Mouse (Mus musculus) limb, embryonic 10.5 days (tissue): ENCODE data around the gene Ifih1. TPM values are rescaled to one million over a fixed set of nuclear protein-coding genes. Genes with fewer than 3 reads are reported as not detected.

ENCODE experiments used
- DNase-seq: peaks from one replicate; pipeline ENCODE4 v3.0.0-alpha.2; 2017; ENCODE audit warnings: low spot score
- H3K27ac ChIP-seq: fragments of 300-500 bp; sonication (generic); 2 replicates; pipeline ENCODE4 v1.5.1; 2016; ENCODE audit warnings: mild to moderate bottlenecking
- H3K27me3 ChIP-seq: fragments of 300-500 bp; sonication (generic); 2 replicates; pipeline ENCODE4 v1.6.1; 2016; ENCODE audit warnings: low read depth, mild to moderate bottlenecking; ENCODE audit not compliant: poor library complexity, severe bottlenecking
- H3K36me3 ChIP-seq: fragments of 300-500 bp; sonication (generic); 2 replicates; pipeline ENCODE4 v1.6.1; 2016; ENCODE audit warnings: mild to moderate bottlenecking, moderate library complexity
- H3K4me1 ChIP-seq: fragments of 300-500 bp; sonication (generic); 2 replicates; pipeline ENCODE4 v1.6.1; 2016
- H3K4me3 ChIP-seq: fragments of 300-500 bp; sonication (generic); 2 replicates; pipeline ENCODE4 v1.5.1; 2016; ENCODE audit warnings: mild to moderate bottlenecking, moderate library complexity
- H3K9me3 ChIP-seq: fragments of 300-500 bp; sonication (generic); replicated peaks from 2 replicates; pipeline ENCODE4 v1.6.1; 2016; ENCODE audit warnings: mild to moderate bottlenecking
- WGBS: fragments of 180-500 bp; shearing (Covaris S2); methylation state at CpG from one replicate; pipeline ENCODE4 v1.1.7; 2016; 5-methylcytosine and 5-hydroxymethylcytosine counted together
- polyA plus RNA-seq: library from polyadenylated mRNA; unstranded; fragments of >200 nt; fragmentation: Nextera tagmentation; extraction: Ambion mirVana; gene quantifications from 2 replicates; pipeline ENCODE4 v1.2.1, GENCODE M21; 2016

The Ifih1 gene
- polyA plus RNA-seq, 1 experiment from 2014 or later = 0.73 TPM

- Histone ChIP-seq H3K36me3 (no peaks in the 10 kb centered on the region), H3K9me3 (no peaks in the 10 kb centered on the region), H3K27ac (no peak overlapping the region), H3K4me1 (no peaks in the 10 kb centered on the region), H3K4me3 (no peak overlapping the region), H3K27me3 (no peaks in the 10 kb centered on the region)
- 87% methylated on average over 8 of the region's 8 CpGs for WGBS
- DNase-seq = no peak
These were observed 23.0 kb downstream of the Ifih1 start for GRCm38 (mm10) chr2:62623024-62623441.

DNA sequence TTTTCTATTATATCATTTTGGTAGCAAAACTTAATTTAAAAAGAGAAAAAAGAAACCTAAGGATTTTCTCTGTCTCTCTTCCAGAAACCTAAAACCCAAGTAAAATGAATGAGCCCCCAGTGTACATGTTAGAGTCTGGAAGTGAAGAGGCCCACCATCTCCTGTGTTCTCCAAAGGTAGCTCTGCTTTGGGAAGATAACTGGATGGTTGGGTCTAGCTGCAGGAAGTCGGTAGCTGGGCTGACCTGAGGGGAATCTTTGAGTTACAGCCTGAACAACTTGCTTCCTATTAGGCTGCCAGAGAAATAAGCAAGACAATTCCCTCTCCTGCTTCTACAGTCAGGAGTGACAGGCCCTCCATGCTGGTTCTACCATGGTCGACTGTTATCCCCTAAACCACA lies 26.4 kb downstream of the Ifih1 start:
- H3K36me3 ChIP-seq = no peaks in the 10 kb centered on the region
- no peaks in the 10 kb centered on the region for H3K27me3 ChIP-seq
- no peak overlapping the region for H3K4me3 ChIP-seq
- H3K9me3 ChIP-seq = no peaks in the 10 kb centered on the region
- no peaks in the 10 kb centered on the region for H3K4me1 ChIP-seq
- H3K27ac ChIP-seq = no peak overlapping the region
- no peak for DNase-seq
- WGBS = 59% methylated on average over 2 of the region's 2 CpGs

DNA sequence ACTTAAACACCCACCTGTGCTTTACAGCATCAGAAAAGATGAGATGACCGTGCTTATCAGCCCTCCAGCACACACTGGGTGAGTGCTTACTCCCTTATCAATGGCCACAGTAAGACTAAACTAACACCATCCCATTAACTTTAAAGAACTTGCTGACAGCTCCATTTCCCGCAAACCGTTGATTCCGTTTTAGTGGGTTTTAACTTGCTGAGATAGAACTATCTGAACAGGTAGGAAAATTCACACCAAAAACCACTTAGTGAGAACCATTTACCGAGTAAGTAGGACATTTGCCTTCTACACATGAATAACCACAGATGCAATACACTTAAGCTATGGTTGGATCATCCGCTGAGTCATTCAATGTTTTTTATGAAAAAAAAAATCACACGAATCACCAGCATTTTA lies 27.1 kb downstream of the Ifih1 start:
- H3K36me3 ChIP-seq = no peaks in the 10 kb centered on the region
- no peaks in the 10 kb centered on the region for H3K27me3 ChIP-seq
- no peaks in the 10 kb centered on the region for H3K9me3 ChIP-seq
- H3K4me3 ChIP-seq = no peak overlapping the region
- DNase-seq = no peak
- H3K4me1 ChIP-seq = no peaks in the 10 kb centered on the region
- 86% methylated on average over 7 of the region's 7 CpGs for WGBS
- H3K27ac ChIP-seq = no peak overlapping the region

GRCm38 (mm10) chr2:62613133-62613532 lies 32.9 kb downstream of the Ifih1 start:
- Histone ChIP-seq H3K27me3 (no peaks in the 10 kb centered on the region), H3K4me3 (no peak overlapping the region), H3K36me3 (no peaks in the 10 kb centered on the region), H3K27ac (no peak overlapping the region), H3K4me1 (no peaks in the 10 kb centered on the region), H3K9me3 (no peaks in the 10 kb centered on the region)
- DNase-seq = no peak
- WGBS = over 99% methylated on average over 4 of the region's 4 CpGs

DNA sequence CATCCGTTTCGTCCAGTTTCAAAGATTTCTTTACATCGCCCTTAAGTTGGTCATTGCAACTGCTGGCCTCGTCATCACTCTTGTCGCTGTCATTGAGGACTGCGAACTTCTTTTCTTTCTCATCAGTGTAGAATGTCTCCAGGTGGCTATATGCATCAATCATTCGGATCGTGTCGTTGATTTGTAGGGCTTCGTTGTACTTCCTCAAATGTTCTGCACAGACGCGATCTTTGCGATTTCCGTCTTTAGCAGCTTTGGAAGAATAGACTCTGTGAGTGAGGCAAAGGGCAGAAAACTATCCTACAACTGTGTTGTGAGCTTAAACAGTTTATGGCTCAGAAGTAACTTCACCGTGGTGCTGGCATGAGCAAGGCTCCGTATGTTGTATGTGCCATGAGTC lies 39.9 kb downstream of the Ifih1 start:
- no peak overlapping the region for H3K4me3 ChIP-seq
- no peak overlapping the region for H3K27ac ChIP-seq
- no peaks in the 10 kb centered on the region for H3K9me3 ChIP-seq
- no peak for DNase-seq
- H3K27me3 ChIP-seq = no peaks in the 10 kb centered on the region
- H3K36me3 ChIP-seq = no peaks in the 10 kb centered on the region
- 89% methylated on average over 16 of the region's 16 CpGs for WGBS
- no peaks in the 10 kb centered on the region for H3K4me1 ChIP-seq

- WGBS = 87% methylated on average over 5 of the region's 5 CpGs
- Histone ChIP-seq H3K9me3 (no peaks in the 10 kb centered on the region), H3K4me1 (no peaks in the 10 kb centered on the region), H3K27ac (no peak overlapping the region), H3K27me3 (no peaks in the 10 kb centered on the region), H3K36me3 (no peaks in the 10 kb centered on the region), H3K4me3 (no peak overlapping the region)
- no peak for DNase-seq
These were observed 42.5 kb downstream of the Ifih1 start for GRCm38 (mm10) chr2:62603530-62603929.

DNA sequence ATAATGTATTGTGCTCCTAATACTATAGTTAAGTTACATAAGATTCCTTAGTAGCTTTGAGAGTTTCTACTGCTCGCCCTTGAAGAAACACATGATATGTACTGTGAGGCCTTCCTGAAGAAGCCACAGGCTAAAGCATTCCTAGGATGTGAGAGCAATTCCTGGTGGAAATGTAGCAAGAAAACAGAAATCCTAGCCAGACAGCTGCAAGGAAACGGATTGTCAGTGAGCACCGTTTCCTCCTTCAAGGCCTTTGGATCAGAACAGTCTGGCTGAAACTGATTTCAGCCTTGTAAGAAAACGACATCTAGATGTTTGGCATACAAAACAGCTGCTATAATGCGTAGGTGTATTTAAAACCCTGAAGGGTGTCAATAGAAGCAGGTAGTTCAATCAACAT lies 49.5 kb downstream of the Ifih1 start:
- Histone ChIP-seq H3K27me3 (no peaks in the 10 kb centered on the region), H3K9me3 (no peaks in the 10 kb centered on the region), H3K36me3 (no peaks in the 10 kb centered on the region), H3K4me3 (no peak overlapping the region), H3K27ac (no peak overlapping the region), H3K4me1 (no peaks in the 10 kb centered on the region)
- no peak for DNase-seq
- WGBS = 88% methylated on average over 5 of the region's 5 CpGs

- 88% methylated on average over 2 of the region's 2 CpGs for WGBS
- Histone ChIP-seq H3K36me3 (no peaks in the 10 kb centered on the region), H3K27ac (no peak overlapping the region), H3K4me3 (no peak overlapping the region), H3K9me3 (no peaks in the 10 kb centered on the region), H3K27me3 (no peaks in the 10 kb centered on the region), H3K4me1 (no peaks in the 10 kb centered on the region; the same call in 1 of the 2 replicates)
- no peak for DNase-seq
These were observed 51.6 kb downstream of the Ifih1 start for GRCm38 (mm10) chr2:62594491-62594890.

- DNase-seq = no peak
- no peaks in the 10 kb centered on the region; the same call in 1 of the 2 replicates for H3K4me1 ChIP-seq
- no peaks in the 10 kb centered on the region for H3K27me3 ChIP-seq
- 89% methylated on average over 3 of the region's 3 CpGs for WGBS
- H3K4me3 ChIP-seq = no peak overlapping the region
- no peaks in the 10 kb centered on the region for H3K36me3 ChIP-seq
- no peaks in the 10 kb centered on the region for H3K9me3 ChIP-seq
- H3K27ac ChIP-seq = no peak overlapping the region
These were observed 54.5 kb downstream of the Ifih1 start for GRCm38 (mm10) chr2:62591555-62591954.

DNA sequence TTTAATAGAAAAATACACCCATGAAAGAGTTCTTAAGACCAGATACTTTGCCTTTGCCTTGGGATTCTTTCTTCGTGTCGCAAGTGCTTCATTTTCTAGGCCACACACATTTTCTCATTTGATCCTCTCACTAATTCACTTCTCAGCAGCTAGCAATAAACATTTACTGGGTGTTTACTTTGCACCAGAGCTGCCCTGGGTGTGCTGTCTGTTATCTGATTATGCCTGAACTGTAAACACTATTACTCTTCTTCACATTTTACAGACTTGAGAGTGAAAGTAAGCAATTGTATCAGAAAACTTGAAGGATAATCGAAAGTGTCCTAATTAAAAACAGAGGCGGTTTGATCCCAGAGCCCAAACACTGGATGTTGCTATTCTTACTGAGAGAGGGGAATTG lies 56.7 kb downstream of the Ifih1 start:
- Histone ChIP-seq H3K4me1 (no peaks in the 10 kb centered on the region; the same call in 1 of the 2 replicates), H3K27ac (no peak overlapping the region), H3K9me3 (no peaks in the 10 kb centered on the region), H3K36me3 (no peaks in the 10 kb centered on the region), H3K4me3 (no peak overlapping the region), H3K27me3 (no peaks in the 10 kb centered on the region)
- DNase-seq = no peak
- WGBS = 44% methylated on average over 4 of the region's 4 CpGs

DNA sequence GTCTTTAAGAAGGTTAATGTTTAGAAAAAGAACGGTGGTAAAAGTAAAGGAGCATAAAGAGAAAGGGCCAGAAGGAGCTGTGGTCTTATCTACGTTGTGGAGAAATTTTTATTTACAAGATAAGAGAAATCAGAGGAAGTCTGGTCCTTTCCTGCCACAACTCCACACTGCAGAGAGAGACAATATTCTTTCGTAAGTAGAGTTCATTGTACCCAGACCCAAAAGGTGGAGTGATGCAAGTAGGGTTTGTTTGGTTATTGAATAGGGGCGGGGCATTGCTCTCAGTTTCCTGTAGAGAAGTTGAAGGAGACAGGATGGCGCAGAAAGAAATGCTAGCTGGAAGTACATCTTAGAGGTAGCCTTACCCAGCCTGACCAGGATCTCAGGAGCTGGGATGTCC lies 60.3 kb downstream of the Ifih1 start:
- H3K27ac ChIP-seq = no peak overlapping the region
- no peaks in the 10 kb centered on the region for H3K9me3 ChIP-seq
- no peak overlapping the region for H3K4me3 ChIP-seq
- H3K36me3 ChIP-seq = no peaks in the 10 kb centered on the region
- WGBS = 94% methylated on average over 5 of the region's 5 CpGs
- H3K4me1 ChIP-seq = no peaks in the 10 kb centered on the region; the same call in 1 of the 2 replicates
- DNase-seq = no peak
- H3K27me3 ChIP-seq = no peaks in the 10 kb centered on the region

- Histone ChIP-seq H3K4me3 (no peak overlapping the region), H3K4me1 (peaks cover 12% of the 10 kb centered on the region), H3K27ac (no peak overlapping the region), H3K9me3 (no peaks in the 10 kb centered on the region), H3K27me3 (no peaks in the 10 kb centered on the region), H3K36me3 (no peaks in the 10 kb centered on the region)
- WGBS = 86% methylated on average over 3 of the region's 3 CpGs
- no peak for DNase-seq
These were observed 71.1 kb downstream of the Ifih1 start for GRCm38 (mm10) chr2:62574962-62575361.

- Histone ChIP-seq H3K4me1 (peaks cover 12% of the 10 kb centered on the region), H3K27ac (0 out of 2 replicates have a peak overlapping the region, but pooled peaks have one; percentile 11), H3K36me3 (no peaks in the 10 kb centered on the region), H3K9me3 (no peaks in the 10 kb centered on the region), H3K4me3 (no peak overlapping the region), H3K27me3 (no peaks in the 10 kb centered on the region)
- 79% methylated on average over 7 of the region's 7 CpGs for WGBS
- peak; percentile 32 for DNase-seq
These were observed 71.8 kb downstream of the Ifih1 start for GRCm38 (mm10) chr2:62574250-62574649.

DNA sequence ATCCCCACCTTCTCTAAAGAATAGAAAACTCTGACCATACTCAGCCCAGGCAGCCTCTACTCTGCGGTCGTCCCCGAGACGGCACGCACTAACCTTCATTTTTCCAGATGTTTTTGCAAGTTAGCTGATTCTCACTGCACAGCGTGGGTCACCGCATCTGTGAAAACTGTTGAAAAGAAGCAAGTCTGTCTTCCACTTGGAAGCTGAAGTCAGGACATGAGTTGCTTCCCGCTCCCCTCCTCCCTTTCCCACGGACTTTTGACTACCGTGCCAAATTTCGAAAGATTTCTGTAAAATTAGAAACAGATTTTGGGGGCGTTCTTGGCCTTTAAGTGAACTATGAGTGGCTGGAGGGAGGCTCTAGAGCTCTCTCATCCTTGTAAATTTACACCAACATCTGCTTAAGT lies 72.3 kb downstream of the Ifih1 start, which contains the start of gene Fap:
Gene Fap (minus strand): TSS at position 323 of the 407 bp plus-strand sequence.
- Histone ChIP-seq H3K9me3 (no peaks in the 10 kb centered on the region), H3K4me1 (peaks cover 12% of the 10 kb centered on the region), H3K4me3 (peak within 1 kb of the TSS; percentile 29), H3K27ac (peak within 1 kb of the TSS; percentile 67), H3K36me3 (no peaks in the 10 kb centered on the region), H3K27me3 (no peaks in the 10 kb centered on the region)
- WGBS = 49% methylated on average over 12 of the region's 12 CpGs
- DNase-seq = peak; percentile 50
